Mouse (Mus musculus): ENCODE results near the gene Plrg1. TPM values are rescaled to one million over a fixed set of nuclear protein-coding genes. Genes with fewer than 3 reads are reported as not detected.

Gene Plrg1
- polyA plus RNA-seq, 1 experiment from 2014 or later: 80.9 TPM

DNA sequence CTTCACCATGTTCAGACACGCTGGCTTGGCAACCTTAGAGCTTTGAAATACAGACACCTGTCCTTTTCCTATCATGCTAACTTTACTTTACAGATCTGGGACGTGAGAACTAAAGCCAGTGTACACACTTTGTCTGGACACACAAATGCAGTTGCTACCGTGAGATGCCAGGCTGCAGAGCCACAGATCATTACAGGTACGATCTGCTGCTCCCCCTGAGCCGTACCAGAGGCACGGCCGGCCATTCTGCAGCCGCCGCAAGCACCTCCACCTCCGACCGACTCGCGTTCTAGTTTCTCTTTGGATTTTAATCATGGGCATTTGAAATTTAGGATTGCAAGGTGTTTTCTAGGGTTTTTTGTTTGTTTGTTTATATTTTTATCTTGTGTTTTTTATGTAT, 13.5 kb downstream of the Plrg1 start:
- no peak for ATAC-seq (ENCODE audit: insufficient read depth, low FRiP score)
- Histone ChIP-seq H3K4me3 (replicated peaks; ENCODE audit: low read length) (no peak overlapping the region), H3K27me3 (ENCODE audit: control insufficient read depth, insufficient read depth, low read length) (no peaks in the 10 kb centered on the region), H3K9me3 (replicated peaks; ENCODE audit: control insufficient read depth, low read length) (no peaks in the 10 kb centered on the region), H3K36me3 (ENCODE audit: control insufficient read depth, insufficient read depth, low read length) (peaks cover 28% of the 10 kb centered on the region), H3K4me1 (ENCODE audit: control insufficient read depth, insufficient read depth, low read length) (no peaks in the 10 kb centered on the region), H3K9ac (ENCODE audit: low read length) (no peak overlapping the region), H3K4me2 (ENCODE audit: low read depth, low read length) (no peak overlapping the region), H3K27ac (ENCODE audit: low read length) (no peak overlapping the region)
- 96% methylated on average over 13 of the region's 13 CpGs for WGBS

DNA sequence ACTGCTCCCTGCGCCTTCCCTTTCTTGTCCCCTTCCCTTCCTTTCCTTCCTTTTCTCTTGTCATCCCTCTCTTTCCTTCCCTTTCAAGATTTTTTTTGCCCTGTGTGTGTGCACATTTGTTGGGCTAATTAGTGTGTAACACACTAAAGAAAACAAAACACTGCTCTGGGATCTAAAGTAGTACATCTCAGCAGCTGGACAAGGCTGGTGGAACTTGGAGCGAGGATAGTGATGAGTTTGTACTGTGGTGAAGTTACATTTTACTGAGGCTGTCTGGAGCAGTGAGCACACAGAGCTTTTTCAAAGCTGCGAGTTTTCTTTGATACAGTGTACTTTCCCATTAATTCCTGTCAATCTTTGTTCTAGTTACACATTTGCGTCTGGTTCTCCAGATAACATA, 14.9 kb downstream of the Plrg1 start:
- H3K36me3 ChIP-seq (ENCODE audit: control insufficient read depth, insufficient read depth, low read length): peaks cover 28% of the 10 kb centered on the region
- 75% methylated on average over 4 of the region's 4 CpGs for WGBS
- H3K9ac ChIP-seq (ENCODE audit: low read length): no peak overlapping the region
- H3K4me3 ChIP-seq (replicated peaks; ENCODE audit: low read length): no peak overlapping the region
- no peaks in the 10 kb centered on the region for H3K9me3 ChIP-seq (replicated peaks; ENCODE audit: control insufficient read depth, low read length)
- ATAC-seq (ENCODE audit: insufficient read depth, low FRiP score): no peak
- no peak overlapping the region for H3K4me2 ChIP-seq (ENCODE audit: low read depth, low read length)
- no peak overlapping the region for H3K27ac ChIP-seq (ENCODE audit: low read length)
- H3K4me1 ChIP-seq (ENCODE audit: control insufficient read depth, insufficient read depth, low read length): no peaks in the 10 kb centered on the region
- no peaks in the 10 kb centered on the region for H3K27me3 ChIP-seq (ENCODE audit: control insufficient read depth, insufficient read depth, low read length)

GRCm38 (mm10) chr3:83076563-83076962, 21.2 kb downstream of the Plrg1 start:
- H3K9ac ChIP-seq (ENCODE audit: low read length): no peak overlapping the region
- H3K27me3 ChIP-seq (ENCODE audit: control insufficient read depth, insufficient read depth, low read length): no peaks in the 10 kb centered on the region
- H3K9me3 ChIP-seq (replicated peaks; ENCODE audit: control insufficient read depth, low read length): no peaks in the 10 kb centered on the region
- H3K36me3 ChIP-seq (ENCODE audit: control insufficient read depth, insufficient read depth, low read length): no peaks in the 10 kb centered on the region
- H3K4me2 ChIP-seq (ENCODE audit: low read depth, low read length): no peak overlapping the region
- 35% methylated on average over 3 of the region's 3 CpGs for WGBS
- H3K4me1 ChIP-seq (ENCODE audit: control insufficient read depth, insufficient read depth, low read length): peaks cover 4% of the 10 kb centered on the region; the same call in 1 of the 2 replicates
- ATAC-seq (ENCODE audit: insufficient read depth, low FRiP score): no peak
- H3K4me3 ChIP-seq (replicated peaks; ENCODE audit: low read length): no peak overlapping the region
- H3K27ac ChIP-seq (ENCODE audit: low read length): no peak overlapping the region

- Histone ChIP-seq H3K4me1 (ENCODE audit: control insufficient read depth, insufficient read depth, low read length) (peaks cover 4% of the 10 kb centered on the region; the same call in 1 of the 2 replicates), H3K27ac (ENCODE audit: low read length) (no peak overlapping the region), H3K27me3 (ENCODE audit: control insufficient read depth, insufficient read depth, low read length) (no peaks in the 10 kb centered on the region), H3K9me3 (replicated peaks; ENCODE audit: control insufficient read depth, low read length) (no peaks in the 10 kb centered on the region), H3K4me2 (ENCODE audit: low read depth, low read length) (peak overlapping the region; percentile 69), H3K4me3 (replicated peaks; ENCODE audit: low read length) (peak overlapping the region; percentile 45), H3K9ac (ENCODE audit: low read length) (peak overlapping the region; percentile 62), H3K36me3 (ENCODE audit: control insufficient read depth, insufficient read depth, low read length) (no peaks in the 10 kb centered on the region)
- 4% methylated on average over 11 of the region's 11 CpGs for WGBS
- ATAC-seq (ENCODE audit: insufficient read depth, low FRiP score): peak; percentile 71
Measured at GRCm38 (mm10) chr3:83080567-83081055, 25.3 kb downstream of the Plrg1 start.

- no peak overlapping the region for H3K27ac ChIP-seq (ENCODE audit: low read length)
- no peaks in the 10 kb centered on the region for H3K9me3 ChIP-seq (replicated peaks; ENCODE audit: control insufficient read depth, low read length)
- H3K4me2 ChIP-seq (ENCODE audit: low read depth, low read length): no peak overlapping the region
- no peaks in the 10 kb centered on the region for H3K36me3 ChIP-seq (ENCODE audit: control insufficient read depth, insufficient read depth, low read length)
- H3K4me1 ChIP-seq (ENCODE audit: control insufficient read depth, insufficient read depth, low read length): no peaks in the 10 kb centered on the region
- no peak overlapping the region for H3K9ac ChIP-seq (ENCODE audit: low read length)
- H3K27me3 ChIP-seq (ENCODE audit: control insufficient read depth, insufficient read depth, low read length): no peaks in the 10 kb centered on the region
- no peak for ATAC-seq (ENCODE audit: insufficient read depth, low FRiP score)
- H3K4me3 ChIP-seq (replicated peaks; ENCODE audit: low read length): no peak overlapping the region
- WGBS: 75% methylated on average over 6 of the region's 6 CpGs
Measured at GRCm38 (mm10) chr3:83097586-83097985, 42.3 kb downstream of the Plrg1 start.

DNA sequence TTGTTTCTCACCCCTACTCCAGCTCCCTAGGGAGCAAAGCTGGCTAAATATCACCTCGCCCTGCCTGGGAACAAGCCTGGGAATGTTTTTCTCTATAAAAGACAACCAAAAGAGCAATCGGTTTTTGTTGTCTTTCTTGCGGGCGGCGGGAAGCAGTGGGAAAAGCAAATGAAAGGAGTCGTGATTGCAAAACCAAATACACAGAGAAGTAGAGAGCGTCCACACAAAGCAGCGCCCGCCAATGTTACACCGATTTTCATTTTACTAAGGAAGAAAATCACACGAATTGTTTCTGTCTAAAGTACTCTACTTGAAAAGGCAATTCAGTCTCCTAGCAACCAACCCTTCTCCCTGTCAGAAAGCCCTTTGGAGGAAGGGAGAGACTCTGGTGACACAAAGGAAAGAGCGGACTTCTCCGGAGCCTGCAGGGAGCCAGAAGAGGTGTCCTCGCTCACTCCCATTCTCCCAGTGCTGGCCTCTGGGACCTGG, 43.3 kb downstream of the Plrg1 start:
- no peaks in the 10 kb centered on the region for H3K9me3 ChIP-seq (replicated peaks; ENCODE audit: control insufficient read depth, low read length)
- H3K27me3 ChIP-seq (ENCODE audit: control insufficient read depth, insufficient read depth, low read length): no peaks in the 10 kb centered on the region
- H3K4me2 ChIP-seq (ENCODE audit: low read depth, low read length): peak overlapping the region; percentile 45
- no peak overlapping the region for H3K27ac ChIP-seq (ENCODE audit: low read length)
- ATAC-seq (ENCODE audit: insufficient read depth, low FRiP score): no peak
- H3K4me3 ChIP-seq (replicated peaks; ENCODE audit: low read length): peak overlapping the region; percentile 20; the same call in 1 of the 2 replicates
- H3K4me1 ChIP-seq (ENCODE audit: control insufficient read depth, insufficient read depth, low read length): no peaks in the 10 kb centered on the region
- H3K9ac ChIP-seq (ENCODE audit: low read length): 0 out of 2 replicates have a peak overlapping the region, but pooled peaks have one; percentile 2
- H3K36me3 ChIP-seq (ENCODE audit: control insufficient read depth, insufficient read depth, low read length): no peaks in the 10 kb centered on the region
- 14% methylated on average over 14 of the region's 14 CpGs for WGBS

- no peaks in the 10 kb centered on the region for H3K4me1 ChIP-seq (ENCODE audit: control insufficient read depth, insufficient read depth, low read length)
- no peaks in the 10 kb centered on the region for H3K9me3 ChIP-seq (replicated peaks; ENCODE audit: control insufficient read depth, low read length)
- no peak for ATAC-seq (ENCODE audit: insufficient read depth, low FRiP score)
- no peak overlapping the region for H3K4me3 ChIP-seq (replicated peaks; ENCODE audit: low read length)
- no peaks in the 10 kb centered on the region for H3K36me3 ChIP-seq (ENCODE audit: control insufficient read depth, insufficient read depth, low read length)
- H3K27ac ChIP-seq (ENCODE audit: low read length): no peak overlapping the region
- WGBS: 97% methylated on average over 1 of the region's 1 CpGs
- no peak overlapping the region for H3K9ac ChIP-seq (ENCODE audit: low read length)
- peak overlapping the region; percentile 45 for H3K4me2 ChIP-seq (ENCODE audit: low read depth, low read length)
- H3K27me3 ChIP-seq (ENCODE audit: control insufficient read depth, insufficient read depth, low read length): no peaks in the 10 kb centered on the region
Measured at GRCm38 (mm10) chr3:83099139-83099538, 43.8 kb downstream of the Plrg1 start.

DNA sequence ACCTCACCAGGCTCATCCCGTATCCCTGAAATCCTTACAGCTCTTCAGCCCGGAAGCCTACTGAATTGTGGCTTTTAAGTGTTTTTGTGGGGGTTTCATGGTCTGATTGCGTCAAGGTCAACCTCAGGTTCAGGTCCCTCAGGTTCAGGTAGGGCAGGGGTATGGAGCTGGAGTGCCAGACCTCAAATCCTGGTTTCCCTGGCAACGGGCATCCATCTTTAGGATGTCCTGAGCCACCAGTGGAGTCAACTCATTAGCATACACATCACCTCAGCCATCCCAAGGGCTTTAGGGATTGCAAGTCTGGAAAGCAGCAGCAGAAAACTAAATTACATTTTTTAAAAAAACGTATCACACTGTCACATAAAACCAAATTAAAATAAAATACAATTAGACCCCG, 44.3 kb downstream of the Plrg1 start:
- Histone ChIP-seq H3K36me3 (ENCODE audit: control insufficient read depth, insufficient read depth, low read length) (no peaks in the 10 kb centered on the region), H3K4me2 (ENCODE audit: low read depth, low read length) (no peak overlapping the region), H3K9me3 (replicated peaks; ENCODE audit: control insufficient read depth, low read length) (no peaks in the 10 kb centered on the region), H3K9ac (ENCODE audit: low read length) (no peak overlapping the region), H3K4me3 (replicated peaks; ENCODE audit: low read length) (no peak overlapping the region), H3K27ac (ENCODE audit: low read length) (no peak overlapping the region), H3K27me3 (ENCODE audit: control insufficient read depth, insufficient read depth, low read length) (no peaks in the 10 kb centered on the region), H3K4me1 (ENCODE audit: control insufficient read depth, insufficient read depth, low read length) (no peaks in the 10 kb centered on the region)
- 83% methylated on average over 6 of the region's 6 CpGs for WGBS
- no peak for ATAC-seq (ENCODE audit: insufficient read depth, low FRiP score)

DNA sequence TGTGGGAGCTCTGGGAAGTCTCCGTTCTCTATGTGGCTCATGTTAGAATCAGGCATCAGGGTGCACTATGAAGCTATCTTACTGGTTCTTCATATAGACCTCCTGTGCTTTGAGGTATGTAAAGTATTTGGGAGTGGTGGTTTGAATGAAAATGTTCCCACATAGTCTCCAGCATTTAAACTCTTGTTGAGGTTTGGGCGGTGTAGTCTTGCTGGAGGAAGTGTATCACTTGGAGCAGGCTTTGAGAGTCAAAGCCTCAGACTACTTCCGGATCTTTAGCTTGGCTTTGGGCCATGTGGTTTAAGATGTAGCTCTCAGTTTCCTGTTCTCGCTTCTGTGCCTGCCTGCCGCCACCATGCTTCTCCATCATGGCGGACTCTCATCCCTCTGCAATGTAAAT, 47.0 kb downstream of the Plrg1 start:
- ATAC-seq (ENCODE audit: insufficient read depth, low FRiP score): no peak
- Histone ChIP-seq H3K4me1 (ENCODE audit: control insufficient read depth, insufficient read depth, low read length) (no peaks in the 10 kb centered on the region), H3K27me3 (ENCODE audit: control insufficient read depth, insufficient read depth, low read length) (no peaks in the 10 kb centered on the region), H3K4me2 (ENCODE audit: low read depth, low read length) (no peak overlapping the region), H3K9me3 (replicated peaks; ENCODE audit: control insufficient read depth, low read length) (no peaks in the 10 kb centered on the region), H3K36me3 (ENCODE audit: control insufficient read depth, insufficient read depth, low read length) (no peaks in the 10 kb centered on the region), H3K9ac (ENCODE audit: low read length) (no peak overlapping the region), H3K4me3 (replicated peaks; ENCODE audit: low read length) (no peak overlapping the region), H3K27ac (ENCODE audit: low read length) (no peak overlapping the region)
- WGBS: 85% methylated on average over 6 of the region's 6 CpGs

Measured in stomach, embryonic 16.5 days (tissue).